Mouse (Mus musculus) CH12.LX (cell line): ENCODE measurements around the gene Antxrl. TPM values are rescaled to one million over a fixed set of nuclear protein-coding genes. Genes with fewer than 3 reads are reported as not detected.
A peak's percentile ranks its signal among the peaks of the same experiment; 100 is the strongest.

Source experiments
- DNase-seq: peaks from one replicate; pipeline ENCODE4 v3.0.0-alpha.2; 2013; ENCODE audit errors: extremely low read depth
- H3K27ac ChIP-seq: 2 replicates; pipeline ENCODE4 v1.5.1; 2012; ENCODE audit warnings: low read depth, mild to moderate bottlenecking, control low read depth, moderate library complexity; ENCODE audit not compliant: insufficient read depth
- H3K27me3 ChIP-seq: replicated peaks from 2 replicates; pipeline ENCODE3; 2012; ENCODE audit warnings: inconsistent platforms
- H3K36me3 ChIP-seq, 2 experiments: replicated peaks in 1 of 2; 2 replicates each; pipeline versions ENCODE3 to v1.6.1; 2012; ENCODE audit warnings: inconsistent platforms in 1 of 2, low read length in 1 of 2, mild to moderate bottlenecking in 1 of 2, mixed read lengths in 1 of 2, moderate library complexity in 1 of 2; ENCODE audit not compliant: control insufficient read depth in 1 of 2, insufficient read depth in 1 of 2
- H3K4me1 ChIP-seq, 2 experiments: 2 replicates each; pipeline ENCODE4 v1.6.1; 2012; ENCODE audit warnings: inconsistent platforms in 1 of 2, moderate library complexity in 1 of 2; ENCODE audit not compliant: insufficient read depth in 2 of 2, control insufficient read depth in 1 of 2
- H3K4me2 ChIP-seq: 2 replicates; pipeline ENCODE4 v1.6.1; 2012; ENCODE audit warnings: low read depth, mild to moderate bottlenecking, control low read depth; ENCODE audit not compliant: poor library complexity, insufficient read depth, severe bottlenecking
- H3K4me3 ChIP-seq, 3 experiments: fragments of 150-350 bp in 1 of 3; sonication (generic) in 1 of 3; replicated peaks in 1 of 3; 2 replicates each; pipeline versions ENCODE3 to v1.5.1; 2011 to 2012; ENCODE audit warnings: low read depth in 2 of 3, low read length in 2 of 3, mild to moderate bottlenecking in 2 of 3, moderate library complexity in 2 of 3, control low read depth in 1 of 3, improper control_type of control experiment in 1 of 3, inconsistent platforms in 1 of 3, mixed read lengths in 1 of 3; ENCODE audit not compliant: poor library complexity in 1 of 3
- H3K79me2 ChIP-seq: replicated peaks from 2 replicates; pipeline ENCODE4 v1.6.1; 2012; ENCODE audit warnings: mild to moderate bottlenecking, moderate library complexity; ENCODE audit not compliant: control insufficient read depth, poor library complexity, insufficient read depth, severe bottlenecking; ENCODE audit errors: extremely low read depth
- H3K9ac ChIP-seq: 2 replicates; pipeline ENCODE4 v1.6.1; 2012; ENCODE audit warnings: low read depth, mild to moderate bottlenecking, control low read depth, moderate library complexity; ENCODE audit not compliant: insufficient read depth
- H3K9me3 ChIP-seq: replicated peaks from 2 replicates; pipeline ENCODE3; 2012; ENCODE audit warnings: low read length, inconsistent platforms, mixed read lengths
- BHLHE40 ChIP-seq: IDR thresholded peaks from 2 replicates; pipeline ENCODE4 v1.6.1; 2011; ENCODE audit warnings: mild to moderate bottlenecking, low read depth, low read length, improper control_type of control experiment
- CHD1 ChIP-seq: IDR thresholded peaks from 2 replicates; pipeline ENCODE4 v1.6.1; 2012; ENCODE audit warnings: low read depth, low read length, improper control_type of control experiment, inconsistent platforms
- CTCF ChIP-seq, 2 experiments: IDR thresholded peaks in 1 of 2; conservative IDR thresholded peaks in 1 of 2; 2 replicates each; pipeline ENCODE4 v1.5.1; 2011 to 2012; ENCODE audit warnings: low read depth in 2 of 2, low read length in 2 of 2, improper control_type of control experiment in 1 of 2, inconsistent platforms in 1 of 2, mild to moderate bottlenecking in 1 of 2, moderate library complexity in 1 of 2
- E2F4 ChIP-seq: IDR thresholded peaks from 2 replicates; pipeline ENCODE4 v1.6.1; 2011; ENCODE audit warnings: low read depth, low read length, improper control_type of control experiment; ENCODE audit not compliant: insufficient replicate concordance
- EP300 ChIP-seq: IDR thresholded peaks from 2 replicates; pipeline ENCODE4 v1.6.1; 2011; ENCODE audit warnings: low read length, improper control_type of control experiment
- ETS1 ChIP-seq: conservative IDR thresholded peaks from 2 replicates; pipeline ENCODE4 v1.6.1; 2012; ENCODE audit warnings: low read depth, mild to moderate bottlenecking, inconsistent platforms, low read length, improper control_type of control experiment, moderate library complexity
- IRF4 ChIP-seq: IDR thresholded peaks from 2 replicates; pipeline ENCODE4 v1.6.1; 2014; ENCODE audit warnings: low read depth, mild to moderate bottlenecking, inconsistent platforms, low read length, improper control_type of control experiment
- MAZ ChIP-seq: IDR thresholded peaks from 2 replicates; pipeline ENCODE4 v1.6.1; 2012; ENCODE audit warnings: low read depth, mild to moderate bottlenecking, inconsistent platforms, low read length, improper control_type of control experiment, moderate library complexity
- PAX5 ChIP-seq: IDR thresholded peaks from 2 replicates; pipeline ENCODE4 v1.6.1; 2012; ENCODE audit warnings: low read length, inconsistent platforms, mixed read lengths
- POLR2A ChIP-seq: IDR thresholded peaks from 2 replicates; pipeline ENCODE4 v1.6.1; 2011; ENCODE audit warnings: low read depth, mild to moderate bottlenecking, improper control_type of control experiment, low read length
- RAD21 ChIP-seq: IDR thresholded peaks from 2 replicates; pipeline ENCODE4 v1.6.1; 2011; ENCODE audit warnings: low read depth, mild to moderate bottlenecking, low read length, improper control_type of control experiment, moderate library complexity
- SIN3A ChIP-seq: IDR thresholded peaks from 2 replicates; pipeline ENCODE4 v1.6.1; 2012; ENCODE audit warnings: low read length, improper control_type of control experiment, inconsistent platforms
- SMC3 ChIP-seq: IDR thresholded peaks from 2 replicates; pipeline ENCODE4 v1.6.1; 2011; ENCODE audit warnings: low read depth, low read length, improper control_type of control experiment
- TBP ChIP-seq: conservative IDR thresholded peaks from 2 replicates; pipeline ENCODE4 v1.6.1; 2011; ENCODE audit warnings: low read depth, low read length, improper control_type of control experiment
- USF1 ChIP-seq: IDR thresholded peaks from 2 replicates; pipeline ENCODE4 v1.6.1; 2014; ENCODE audit warnings: low read depth, mild to moderate bottlenecking, inconsistent platforms, low read length, improper control_type of control experiment
- USF2 ChIP-seq: conservative IDR thresholded peaks from 2 replicates; pipeline ENCODE4 v1.6.1; 2011; ENCODE audit warnings: low read depth, low read length, improper control_type of control experiment
- ZC3H11A ChIP-seq: IDR thresholded peaks from 2 replicates; pipeline ENCODE4 v1.6.1; 2012; ENCODE audit warnings: low read depth, mild to moderate bottlenecking, inconsistent platforms, low read length, improper control_type of control experiment
- ZNF384 ChIP-seq: IDR thresholded peaks from 2 replicates; pipeline ENCODE4 v1.6.1; 2012; ENCODE audit warnings: low read depth, low read length, improper control_type of control experiment, inconsistent platforms
- dilution Hi-C: fragments of 300-500 bp; cut with MboI; formaldehyde crosslinking; loops from 2 replicates; pipeline ENCODE4 v1.14.3; 2020; ENCODE audit warnings: low sequenced_read_pairs; ENCODE audit not compliant: extremely low pct_unique_long_range_greater_than_20kb, extremely low pct_ligation_motif_present
- in situ Hi-C: fragments of 300-500 bp; cut with MboI; formaldehyde crosslinking; loops from 3 replicates; pipeline ENCODE4 v1.14.3; 2019; ENCODE audit warnings: low sequenced_read_pairs, low pct_ligation_motif_present, low pct_unique_long_range_greater_than_20kb, mixed read lengths
- polyA plus RNA-seq: library from polyadenylated mRNA; unstranded; fragments of >175 nt; gene quantifications from 2 replicates; pipeline ENCODE4 v1.2.1, GENCODE M21; 2012; ENCODE audit warnings: low read depth; ENCODE audit not compliant: insufficient read length
- total RNA-seq, 2 experiments: library from RNA; depleted of rRNA; stranded (reverse); fragments of 300-350 nt in 1 of 2; fragments of >200 nt in 1 of 2; gene quantifications; 2 replicates each; pipeline ENCODE4 v1.2.3; 2012 to 2014

The Antxrl gene
- total and polyA plus RNA-seq, 3 experiments, result not detected

- no peaks in the 10 kb centered on the region for H3K27me3 ChIP-seq
- no peaks in the 10 kb centered on the region for H3K9me3 ChIP-seq
- H3K4me1 ChIP-seq, result peaks cover 0 to 15% of the 10 kb centered on the region in 2 experiments; a peak in 2 of 4 replicates
- H3K27ac ChIP-seq, result no peak overlapping the region
- no peaks in the 10 kb centered on the region for H3K36me3 ChIP-seq
- no peak overlapping the region for H3K9ac ChIP-seq
- no peak overlapping the region for H3K4me3 ChIP-seq
- H3K4me2 ChIP-seq, result no peak overlapping the region
- no peaks in the 10 kb centered on the region for H3K79me2 ChIP-seq
- TF ChIP-seq SMC3, result peak; percentile 29
- TF ChIP-seq ZNF384, result no peak
- TF ChIP-seq CTCF (conservative IDR thresholded peaks at IDR 0.05 in 1 of 2, IDR thresholded peaks at IDR 0.05 in 1 of 2; ENCODE audit: low read depth in 2 of 2, low read length in 2 of 2), result peak in 1 of 2 experiments; percentile 55; a peak in 2 of 4 replicates
- TF ChIP-seq RAD21, result peak; percentile 38
- in situ Hi-C loops, result no loop called here
- dilution Hi-C loops, result no loop called here
- DNase-seq, result peak; percentile 12
Measured at GRCm38 (mm10) chr14:34071665-34072064, 19.2 kb downstream of the Antxrl start.

GRCm38 (mm10) chr14:34075346-34075745 is 22.8 kb downstream of the Antxrl start:
- Histone ChIP-seq H3K79me2 (no peaks in the 10 kb centered on the region), H3K9me3 (no peaks in the 10 kb centered on the region), H3K4me1 (peaks cover 5 to 8% of the 10 kb centered on the region in 2 experiments; a peak in 3 of 4 replicates), H3K4me3 (no peak overlapping the region), H3K36me3 (no peaks in the 10 kb centered on the region), H3K9ac (no peak overlapping the region), H3K27me3 (no peaks in the 10 kb centered on the region), H3K4me2 (no peak overlapping the region), H3K27ac (no peak overlapping the region)
- TF ChIP-seq MAZ (no peak), E2F4 (no peak), SIN3A (no peak), BHLHE40 (no peak), USF2 (no peak), IRF4 (no peak), POLR2A (no peak), CHD1 (no peak), ETS1 (no peak), EP300 (no peak), CTCF (conservative IDR thresholded peaks at IDR 0.05 in 1 of 2, IDR thresholded peaks at IDR 0.05 in 1 of 2; ENCODE audit: low read depth in 2 of 2, low read length in 2 of 2) (no peak), PAX5 (no peak), USF1 (no peak), SMC3 (no peak), ZC3H11A (no peak), TBP (no peak)
- DNase-seq, result no peak
- in situ Hi-C loops, result no loop called here
- dilution Hi-C loops, result no loop called here
